Comparison of ENCODE assay signal across 25 mouse cellular contexts in genomic region chr6:50222986-50223385, GRCm38 (mm10). TPM values are rescaled to one million over a fixed set of nuclear protein-coding genes. Genes with fewer than 3 reads are reported as not detected.
A peak's percentile ranks its signal among the peaks of the same experiment; 100 is the strongest.
DNase-seq lines count a peak whose midpoint lies in the region; ATAC-seq and TF ChIP-seq lines count a peak whose summit lies in the region.
"Had no signal": no experiment of that assay in that cellular context is flagged by ENCODE, and none has a peak within 500 bp of the region (broad histone marks: within the 10 kb centered on the region; RNA-seq: fewer than 3 reads in every experiment).

No protein-coding gene starts in this region.

- WGBS in hindbrain, embryonic 11.5 days, result 81% methylated on average over 5 of the region's 5 CpGs

- H3K36me3 ChIP-seq in MEL (ENCODE audit: control insufficient read depth in 1 of 2, insufficient read depth in 2 of 2, low read length in 2 of 2), result no peaks in the 10 kb centered on the region; a peak in 2 of 4 replicates
- H3K36me3 ChIP-seq in hindbrain, embryonic 11.5 days (ENCODE audit: control insufficient read depth, insufficient read depth, low read length), result no peaks in the 10 kb centered on the region
- H3K36me3 ChIP-seq: embryonic facial prominence, embryonic 10.5 days; forebrain, embryonic 15.5 days; heart, embryonic 15.5 days; hindbrain, embryonic 15.5 days; intestine, embryonic 15.5 days; stomach, embryonic 15.5 days had no signal

- no peak for TF ChIP-seq RAD21 in MEL (IDR thresholded peaks at IDR 0.05; ENCODE audit: low read depth, low read length)

- no peaks in the 10 kb centered on the region for H3K9me3 ChIP-seq in MEL (replicated peaks; ENCODE audit: insufficient read depth, low read length)
- H3K9me3 ChIP-seq in hindbrain, embryonic 11.5 days (ENCODE audit: control insufficient read depth, low read length), result no peaks in the 10 kb centered on the region
- H3K9me3 ChIP-seq: embryonic facial prominence, embryonic 10.5 days; forebrain, embryonic 15.5 days; heart, embryonic 15.5 days; hindbrain, embryonic 15.5 days; intestine, embryonic 15.5 days; limb, embryonic 15.5 days; neural tube, embryonic 12.5 days; stomach, embryonic 15.5 days had no signal

- no peaks in the 10 kb centered on the region for H3K79me2 ChIP-seq in MEL (ENCODE audit: control insufficient read depth, insufficient read depth, low read length, poor library complexity)

- H3K4me2 ChIP-seq in hindbrain, embryonic 11.5 days (replicated peaks; ENCODE audit: low read depth, low read length), result no peak overlapping the region
- H3K4me2 ChIP-seq: forebrain, embryonic 15.5 days; heart, embryonic 15.5 days; hindbrain, embryonic 15.5 days; intestine, embryonic 15.5 days; limb, embryonic 15.5 days; neural tube, embryonic 12.5 days; stomach, embryonic 15.5 days had no signal

- DNase-seq in MEL (ENCODE audit: low read depth, low spot score), result peak; percentile 56
- peak; percentile 16 for DNase-seq in thymus, postnatal 25 days
- no peak for DNase-seq in lung, postnatal 14 days
- DNase-seq in gastrocnemius, postnatal 25 days, result no peak
- no peak for DNase-seq in hindbrain, embryonic 11.5 days (ENCODE audit: low spot score)
- DNase-seq: adrenal gland, postnatal 25 days; cerebellum, adult 9-11 months; gastrocnemius, postnatal 14 days; heart, postnatal 36 days; kidney, postnatal 4 days; layer of hippocampus, adult 9-11 months; left cerebral cortex, postnatal 4 days; midbrain, embryonic 14.5 days; retina, postnatal 1 day; right cerebral cortex, postnatal 4 days had no signal

- no peak for TF ChIP-seq CTCF in MEL (IDR thresholded peaks at IDR 0.05 in 2 of 3, conservative IDR thresholded peaks at IDR 0.05 in 1 of 3; ENCODE audit: control insufficient read depth in 1 of 3, insufficient read depth in 1 of 3, low read depth in 2 of 3, low read length in 3 of 3, poor library complexity in 1 of 3, severe bottlenecking in 1 of 3)
- no peak for TF ChIP-seq CTCF in bone marrow macrophage, adult 2 months (IDR thresholded peaks at IDR 0.05; ENCODE audit: low read depth, low read length)

- H3K27me3 ChIP-seq in MEL (ENCODE audit: control insufficient read depth in 1 of 2, insufficient read depth in 2 of 2, low read length in 2 of 2), result no peaks in the 10 kb centered on the region
- no peaks in the 10 kb centered on the region for H3K27me3 ChIP-seq in hindbrain, embryonic 11.5 days (ENCODE audit: control insufficient read depth, insufficient read depth, low read length)
- H3K27me3 ChIP-seq: forebrain, embryonic 15.5 days; heart, embryonic 15.5 days; hindbrain, embryonic 15.5 days; intestine, embryonic 15.5 days; limb, embryonic 15.5 days; neural tube, embryonic 12.5 days; stomach, embryonic 15.5 days had no signal

- H3K27ac ChIP-seq in MEL (ENCODE audit: control insufficient read depth, low read depth, low read length), result no peak overlapping the region
- H3K27ac ChIP-seq in bone marrow macrophage, adult 2 months (ENCODE audit: insufficient read depth, low read depth, low read length), result peak overlapping the region; percentile 64
- H3K27ac ChIP-seq in hindbrain, embryonic 11.5 days (ENCODE audit: low read depth, low read length), result no peak overlapping the region
- H3K27ac ChIP-seq: embryonic facial prominence, embryonic 10.5 days; forebrain, embryonic 15.5 days; heart, embryonic 15.5 days; hindbrain, embryonic 15.5 days; intestine, embryonic 15.5 days; limb, embryonic 15.5 days; neural tube, embryonic 12.5 days; stomach, embryonic 15.5 days had no signal

- peak; percentile 37; the same call in 1 of the 2 replicates for ATAC-seq in megakaryocyte, adult 5-6 weeks (ENCODE audit: poor library complexity, severe bottlenecking)
- ATAC-seq in hindbrain, embryonic 11.5 days (ENCODE audit: low FRiP score), result no peak
- ATAC-seq: forebrain, embryonic 15.5 days; intestine, embryonic 15.5 days had no signal

- H3K9ac ChIP-seq in MEL (ENCODE audit: control insufficient read depth, low read depth, low read length, poor library complexity, severe bottlenecking), result peak overlapping the region; percentile 28; the same call in 1 of the 2 replicates
- no peak overlapping the region for H3K9ac ChIP-seq in hindbrain, embryonic 11.5 days (ENCODE audit: low read depth, low read length)
- H3K9ac ChIP-seq: forebrain, embryonic 15.5 days; heart, embryonic 15.5 days; hindbrain, embryonic 15.5 days; intestine, embryonic 15.5 days; limb, embryonic 15.5 days; neural tube, embryonic 12.5 days; stomach, embryonic 15.5 days had no signal

- no peak for TF ChIP-seq POLR2A in MEL (IDR thresholded peaks at IDR 0.05; ENCODE audit: control insufficient read depth in 1 of 2, insufficient read depth in 1 of 2, low read depth in 1 of 2, low read length in 2 of 2, poor library complexity in 1 of 2)
- TF ChIP-seq POLR2A in bone marrow macrophage, adult 2 months (IDR thresholded peaks at IDR 0.05; ENCODE audit: borderline replicate concordance, low read depth, low read length), result no peak

- peaks cover 0 to 11% of the 10 kb centered on the region in 2 experiments; a peak in 1 of 4 replicates for H3K4me1 ChIP-seq in MEL (ENCODE audit: control insufficient read depth in 1 of 2, insufficient read depth in 2 of 2, low read length in 2 of 2)
- H3K4me1 ChIP-seq in bone marrow macrophage, adult 2 months (ENCODE audit: control insufficient read depth, insufficient read depth, low read length), result peaks cover 34% of the 10 kb centered on the region
- H3K4me1 ChIP-seq in hindbrain, embryonic 11.5 days (replicated peaks; ENCODE audit: control insufficient read depth, insufficient read depth, low read length), result no peaks in the 10 kb centered on the region
- H3K4me1 ChIP-seq: forebrain, embryonic 15.5 days; heart, embryonic 15.5 days; hindbrain, embryonic 15.5 days; intestine, embryonic 15.5 days; neural tube, embryonic 12.5 days; stomach, embryonic 15.5 days had no signal

- no peak overlapping the region for H3K4me3 ChIP-seq in MEL (ENCODE audit: control insufficient read depth in 1 of 2, insufficient read depth in 1 of 2, low read depth in 2 of 2, low read length in 2 of 2)
- no peak overlapping the region for H3K4me3 ChIP-seq in bone marrow macrophage, adult 2 months (ENCODE audit: insufficient read depth, low read length)
- no peak overlapping the region for H3K4me3 ChIP-seq in hindbrain, embryonic 11.5 days (ENCODE audit: low read depth, low read length)
- H3K4me3 ChIP-seq: embryonic facial prominence, embryonic 10.5 days; forebrain, embryonic 15.5 days; heart, embryonic 15.5 days; hindbrain, embryonic 15.5 days; intestine, embryonic 15.5 days; limb, embryonic 15.5 days; neural tube, embryonic 12.5 days; stomach, embryonic 15.5 days had no signal

- TF ChIP-seq EP300 in MEL (IDR thresholded peaks at IDR 0.05; ENCODE audit: low read depth in 1 of 2, low read length in 2 of 2), result no peak

TF ChIP-seq in MEL, 35 proteins besides CTCF, POLR2A, EP300 and RAD21:
- TF ChIP-seq BHLHE40 (IDR thresholded peaks at IDR 0.05; ENCODE audit: borderline replicate concordance, low read depth, low read length) (no peak), MXI1 (IDR thresholded peaks at IDR 0.05; ENCODE audit: low read depth, low read length) (no peak), POLR2AphosphoS5 (IDR thresholded peaks at IDR 0.05; ENCODE audit: borderline replicate concordance, low read depth, low read length) (no peak), SMC3 (IDR thresholded peaks at IDR 0.05; ENCODE audit: low read depth, low read length) (no peak), POLR2AphosphoS2 (IDR thresholded peaks at IDR 0.05; ENCODE audit: low read length) (no peak), HCFC1 (IDR thresholded peaks at IDR 0.05; ENCODE audit: low read depth, low read length) (no peak), MAZ (IDR thresholded peaks at IDR 0.05; ENCODE audit: low read depth, low read length) (no peak), JUND (IDR thresholded peaks at IDR 0.05; ENCODE audit: low read depth, low read length) (no peak), ZMIZ1 (IDR thresholded peaks at IDR 0.05; ENCODE audit: low read depth, low read length) (no peak)

RNA-seq across cellular contexts. Expression of gene Gsdme, which starts 40.7 kb away (rescaled TPM):
- 0.20 and 0.27 TPM in 2 replicates for total RNA-seq in MEL (2012; rRNA removed)
- 1 to 10 TPM in 1 of 2 experiments, not detected in 1; 1.5 TPM for polyA plus RNA-seq in MEL (2012; ENCODE audit: insufficient read depth in 1 of 2, insufficient read length in 2 of 2, low read depth in 1 of 2, low replicate concordance in 2 of 2, missing spikeins in 1 of 2)
- polyA plus RNA-seq in bone marrow macrophage, adult 2 months (2012; ENCODE audit: insufficient read depth, insufficient read length, missing spikeins), result 10.7 and 11.4 TPM in 2 replicates
- 17.1 and 17.9 TPM in 2 replicates for total RNA-seq in megakaryocyte, adult 5-6 weeks (2015)
- 18.6 and 31.3 TPM in 2 replicates for total RNA-seq in megakaryocyte, adult 5-6 weeks (2017)
- 1 to 10 TPM in 1 of 2 experiments, under 1 TPM in 1; 0.49 to 1.7 TPM for total RNA-seq in gastrocnemius, postnatal 25 days (2021)
- 55.0 TPM in 2 replicates for polyA plus RNA-seq in hindbrain, embryonic 11.5 days (2014; fragmentation: Nextera tagmentation; extraction: Ambion mirVana)

Comparison
In these comparisons a context has a peak if more than half of its experiments do, and no peak if none do; other contexts are left out.
1. DNase-seq: peak in MEL (single experiment) and thymus, postnatal 25 days (single experiment); none in lung, postnatal 14 days (single experiment), gastrocnemius, postnatal 25 days (single experiment) and hindbrain, embryonic 11.5 days (single experiment).
2. RNA of gene Gsdme, which starts 40.7 kb away (total RNA-seq): 17.1 to 31.3 TPM in megakaryocyte, adult 5-6 weeks; 0.49 to 1.7 TPM in gastrocnemius, postnatal 25 days and 0.20 to 0.27 TPM in MEL; every median in the first group is over 4 times any median in the second.